Mouse (Mus musculus) spleen, adult 2 months (tissue): ENCODE results near the gene Esyt3.

Experiments used
- CTCF ChIP-seq: fragments of 200-500 bp; IDR thresholded peaks from 2 replicates; pipeline ENCODE4 v1.5.1; 2011; ENCODE audit warnings: mild to moderate bottlenecking, inconsistent platforms; ENCODE audit not compliant: insufficient read depth, insufficient read length, insufficient replicate concordance; ENCODE audit errors: extremely low read depth
- POLR2A ChIP-seq: fragments of 200-500 bp; IDR thresholded peaks from 2 replicates; pipeline ENCODE4 v1.6.1; 2011; ENCODE audit warnings: low read depth, low read length, inconsistent platforms

DNA sequence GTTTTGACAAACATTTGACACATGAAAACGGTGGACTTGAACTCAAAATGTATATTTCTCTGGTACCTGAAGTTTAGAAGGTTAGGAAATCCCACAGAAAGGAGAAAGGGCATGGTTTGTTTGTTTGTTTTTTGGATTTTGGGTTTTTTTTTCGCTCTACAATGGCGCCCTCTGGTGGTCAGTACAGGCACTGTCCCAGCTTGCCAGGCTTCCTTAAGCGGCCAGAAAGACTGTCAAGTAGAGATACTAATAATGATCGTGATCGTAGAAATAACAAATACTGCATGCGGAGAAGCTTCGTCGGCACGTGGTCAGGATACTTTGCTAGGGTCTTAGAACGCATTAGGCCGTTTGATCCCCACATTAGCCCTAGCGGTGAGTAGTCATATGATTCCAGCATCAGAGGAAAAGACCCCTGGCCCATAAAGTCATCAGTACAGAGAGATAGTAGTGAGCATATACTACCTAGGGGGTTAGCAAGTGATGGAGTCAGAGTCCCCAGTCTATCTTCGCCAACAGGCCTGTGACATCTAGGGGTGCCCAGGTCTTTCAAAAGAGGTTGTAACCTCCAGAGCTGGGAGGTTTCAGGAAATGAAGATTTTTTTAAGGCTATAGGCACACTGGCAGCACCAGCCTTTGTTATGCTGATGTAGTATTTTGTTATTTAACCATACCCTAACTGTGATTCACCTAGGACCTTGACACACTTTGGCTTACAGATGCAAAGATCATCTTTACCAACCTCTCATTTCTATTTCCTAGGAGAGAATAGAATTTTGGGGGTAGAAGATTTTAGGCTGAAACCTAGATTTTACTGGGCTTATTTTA is 18.4 kb upstream of the Esyt3 start:
- TF ChIP-seq CTCF (peak; percentile 71; the same call in 1 of the 2 replicates), POLR2A (no peak)
